Mouse (Mus musculus) heart, postnatal 36 days (tissue): ENCODE results near the gene Eef1akmt3. TPM values are rescaled to one million over a fixed set of nuclear protein-coding genes. Genes with fewer than 3 reads are reported as not detected.
"Not testable (repeated sequence)": the region's sequence is repeated elsewhere in the genome, so short reads cannot be mapped to it uniquely, and the experiment has no call there.

Experiments
- DNase-seq, 2 experiments: peaks; one replicate each; pipeline ENCODE4 v3.0.0; 2021 to 2022
- intact Hi-C: fragments of 180-260 bp; cut with DNase I; formaldehyde crosslinking; loops from one replicate; pipeline ENCODE4 v1.15.1; 2025
- total RNA-seq, 2 experiments: library from RNA; stranded (reverse); gene quantifications; 2 replicates each; pipeline ENCODE4 v1.2.3; 2021

Eef1akmt3 gene
- total RNA-seq, 2 experiments from 2014 or later = not detected

DNA sequence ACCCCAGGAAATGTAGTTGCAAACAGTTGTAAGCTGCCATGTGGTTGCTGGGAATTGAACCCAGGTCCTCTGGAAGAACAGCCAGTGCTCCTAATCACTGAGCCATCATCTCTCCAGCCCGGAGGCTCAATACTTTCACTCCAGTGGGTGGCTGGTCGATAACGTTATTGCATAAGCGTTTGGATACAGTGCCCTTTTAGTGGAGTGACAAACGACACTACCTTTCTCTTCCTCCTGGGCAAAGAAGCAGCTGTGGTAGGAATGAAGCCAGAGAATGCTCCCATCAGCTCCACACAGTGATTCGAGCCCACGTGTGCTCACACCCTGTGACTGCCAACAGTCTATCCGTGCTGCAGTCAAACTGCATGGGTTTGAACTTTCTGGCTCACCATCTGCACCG is 29.9 kb upstream of the Eef1akmt3 start:
- intact Hi-C loops = no loop called here
- DNase-seq = no peak

DNA sequence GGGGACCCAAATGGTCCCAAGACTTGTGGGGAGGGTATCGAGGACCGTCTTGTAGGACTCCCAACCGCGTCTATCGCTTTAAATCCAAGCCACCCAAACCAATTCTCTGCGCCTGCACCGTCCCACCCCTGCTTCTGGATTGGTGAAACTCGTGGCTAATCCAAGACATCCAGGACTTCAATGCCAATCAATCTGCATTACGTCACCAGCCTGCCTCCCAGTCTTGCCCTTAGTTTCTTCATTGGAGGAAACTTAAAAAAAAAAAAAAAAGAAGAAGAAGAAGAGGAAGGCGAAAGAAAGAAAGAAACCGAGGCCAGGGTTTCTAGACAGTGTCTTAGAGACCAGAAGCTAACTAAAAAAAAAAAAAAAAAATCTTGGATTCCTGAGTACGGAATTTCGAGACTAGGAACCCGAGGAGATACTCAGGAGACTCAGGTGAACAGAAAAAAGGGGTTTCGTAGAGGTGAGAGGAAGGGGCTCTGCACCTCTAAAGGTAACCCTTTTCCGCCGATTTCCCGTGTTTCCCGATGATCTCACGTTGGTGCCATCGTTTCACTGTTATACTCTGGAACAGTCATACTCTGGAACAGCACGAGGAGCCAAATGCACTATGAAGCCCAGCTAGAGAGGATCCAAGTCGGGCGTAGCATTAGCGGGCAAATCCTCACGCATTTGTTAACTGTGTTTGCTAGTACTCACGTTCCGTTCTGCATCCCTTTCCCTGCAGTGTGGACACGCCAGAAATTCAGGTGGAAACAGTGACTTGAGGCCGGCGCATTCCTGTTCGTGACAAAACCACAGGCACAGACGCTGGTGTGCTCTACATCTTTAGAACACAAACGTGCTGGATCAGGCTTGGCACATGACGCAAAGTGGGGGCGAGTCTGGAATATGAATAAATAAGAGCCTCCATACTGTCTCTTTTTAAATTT is 29.1 kb upstream of the Eef1akmt3 start, which contains the start of gene Tspan31:
Tspan31 (minus strand) TSS at position 75 of the 932 bp plus-strand sequence.
- peak; percentile 81 to 85 for DNase-seq
- intact Hi-C loops = no loop called here

DNA sequence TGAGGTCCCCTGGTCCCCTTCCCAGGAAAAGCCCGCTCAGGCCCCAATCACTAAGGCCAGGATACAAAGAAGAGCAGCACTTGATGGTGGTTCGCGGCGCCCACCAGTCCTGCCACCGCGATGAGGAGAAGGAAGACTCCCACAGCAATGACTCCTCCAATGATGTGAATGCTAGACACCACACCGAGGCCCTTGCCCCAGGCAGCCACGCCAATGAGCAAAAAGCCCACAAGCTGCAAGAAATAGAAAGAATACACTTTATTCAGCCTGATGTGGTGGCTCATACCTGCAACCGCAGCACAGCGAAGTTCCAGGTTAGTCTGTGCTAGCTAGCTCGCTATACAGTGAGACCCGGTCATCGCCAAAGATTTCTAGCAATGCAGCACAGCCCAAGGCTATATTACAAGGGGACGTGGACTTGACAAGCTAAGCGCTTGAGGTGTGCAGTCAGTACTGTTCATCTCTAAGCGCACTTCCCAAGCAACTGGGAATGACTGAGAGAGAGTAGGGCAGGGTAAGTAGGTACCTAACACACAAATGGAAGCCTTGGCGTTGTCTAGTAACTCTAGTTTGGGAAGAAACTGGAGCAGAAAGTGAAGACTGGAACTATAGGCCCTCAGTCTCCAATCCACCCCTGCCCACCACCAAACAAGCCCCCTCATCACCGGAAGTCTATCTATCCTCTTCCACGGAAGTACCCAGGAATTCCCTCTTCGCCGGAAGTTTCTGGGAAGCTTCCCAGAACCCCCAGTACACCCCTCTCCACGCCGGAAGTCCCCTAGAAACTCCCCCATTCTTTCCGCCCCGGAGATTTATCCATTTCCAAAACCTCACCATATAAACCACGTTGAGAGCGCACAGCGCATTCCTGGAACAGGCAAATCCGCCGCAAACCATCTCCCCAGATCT is 28.2 kb upstream of the Eef1akmt3 start:
- DNase-seq = no peak
- intact Hi-C loops = no loop called here

DNA sequence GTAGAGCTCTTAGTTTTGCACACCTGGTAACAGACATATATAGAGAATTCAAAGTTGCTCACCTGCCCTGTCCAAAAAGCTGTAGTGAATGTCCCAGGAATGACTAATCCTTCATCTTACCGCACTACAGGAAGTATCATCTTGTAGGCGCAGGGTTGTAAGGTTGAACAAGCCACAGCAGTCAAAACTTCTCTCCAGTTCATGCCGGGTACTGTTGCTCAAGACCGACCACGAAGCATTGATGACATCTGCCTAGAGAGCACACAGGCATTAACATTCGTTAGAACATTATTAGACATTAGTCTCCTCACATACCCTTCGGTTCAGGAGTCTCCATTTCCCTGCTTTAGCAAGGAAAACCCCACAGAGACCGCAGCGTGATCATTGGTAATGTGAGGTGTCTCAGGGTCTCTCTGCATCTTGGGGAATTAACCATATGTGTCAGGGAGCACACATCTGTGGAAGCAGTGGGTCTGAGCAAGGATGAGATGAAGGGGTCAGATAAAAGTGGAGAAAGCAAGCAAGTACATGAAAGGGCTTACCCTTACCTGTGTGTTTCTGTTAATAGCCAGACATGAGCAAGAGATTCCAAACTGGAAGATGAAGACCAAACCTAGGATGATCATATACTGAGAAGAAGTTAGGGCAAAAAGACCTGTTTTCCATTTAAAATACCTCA is 27.2 kb upstream of the Eef1akmt3 start:
- intact Hi-C loops = no loop called here
- DNase-seq = no peak

DNA sequence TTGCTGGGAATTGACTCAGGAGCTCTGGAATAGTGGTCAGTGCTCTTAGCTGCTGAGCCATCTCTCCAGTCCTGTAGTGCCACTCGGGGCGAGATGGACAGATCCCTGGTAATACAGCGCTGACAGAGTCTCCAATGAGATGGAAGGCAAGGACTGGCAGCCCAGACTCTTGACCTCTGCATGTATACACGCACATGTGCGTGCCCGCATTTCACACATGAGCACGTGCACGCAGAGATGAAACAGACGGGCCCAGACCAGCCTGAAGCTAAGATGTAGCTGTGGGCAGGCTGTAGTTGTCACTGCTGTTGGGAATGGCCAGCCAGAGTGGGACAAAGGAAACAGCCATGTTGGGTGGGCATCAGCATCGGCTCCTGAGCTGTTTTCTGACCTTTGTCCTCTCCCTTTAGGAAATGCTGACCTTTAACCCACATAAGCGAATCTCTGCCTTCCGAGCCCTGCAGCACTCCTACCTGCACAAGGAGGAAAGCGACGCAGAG is 25.3 kb upstream of the Eef1akmt3 start:
- intact Hi-C loops = no loop called here
- DNase-seq = no peak

DNA sequence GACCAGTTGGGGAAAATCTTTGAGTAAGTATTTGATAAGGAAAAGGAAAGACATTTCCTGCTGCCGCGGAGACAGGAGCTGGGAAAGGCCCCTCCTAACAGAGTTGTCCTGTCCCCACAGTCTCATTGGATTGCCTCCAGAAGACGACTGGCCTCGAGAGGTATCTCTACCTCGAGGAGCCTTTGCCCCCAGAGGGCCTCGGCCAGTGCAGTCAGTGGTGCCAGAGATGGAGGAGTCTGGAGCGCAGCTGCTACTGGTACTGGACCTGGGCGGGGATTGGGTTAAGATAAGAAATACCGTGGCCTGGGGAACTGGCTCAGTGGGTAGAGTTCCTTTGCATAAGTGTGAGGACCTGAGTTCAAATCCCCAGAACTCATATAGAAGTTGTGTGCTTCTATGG is 24.7 kb upstream of the Eef1akmt3 start:
- DNase-seq = no peak
- intact Hi-C loops = no loop called here

DNA sequence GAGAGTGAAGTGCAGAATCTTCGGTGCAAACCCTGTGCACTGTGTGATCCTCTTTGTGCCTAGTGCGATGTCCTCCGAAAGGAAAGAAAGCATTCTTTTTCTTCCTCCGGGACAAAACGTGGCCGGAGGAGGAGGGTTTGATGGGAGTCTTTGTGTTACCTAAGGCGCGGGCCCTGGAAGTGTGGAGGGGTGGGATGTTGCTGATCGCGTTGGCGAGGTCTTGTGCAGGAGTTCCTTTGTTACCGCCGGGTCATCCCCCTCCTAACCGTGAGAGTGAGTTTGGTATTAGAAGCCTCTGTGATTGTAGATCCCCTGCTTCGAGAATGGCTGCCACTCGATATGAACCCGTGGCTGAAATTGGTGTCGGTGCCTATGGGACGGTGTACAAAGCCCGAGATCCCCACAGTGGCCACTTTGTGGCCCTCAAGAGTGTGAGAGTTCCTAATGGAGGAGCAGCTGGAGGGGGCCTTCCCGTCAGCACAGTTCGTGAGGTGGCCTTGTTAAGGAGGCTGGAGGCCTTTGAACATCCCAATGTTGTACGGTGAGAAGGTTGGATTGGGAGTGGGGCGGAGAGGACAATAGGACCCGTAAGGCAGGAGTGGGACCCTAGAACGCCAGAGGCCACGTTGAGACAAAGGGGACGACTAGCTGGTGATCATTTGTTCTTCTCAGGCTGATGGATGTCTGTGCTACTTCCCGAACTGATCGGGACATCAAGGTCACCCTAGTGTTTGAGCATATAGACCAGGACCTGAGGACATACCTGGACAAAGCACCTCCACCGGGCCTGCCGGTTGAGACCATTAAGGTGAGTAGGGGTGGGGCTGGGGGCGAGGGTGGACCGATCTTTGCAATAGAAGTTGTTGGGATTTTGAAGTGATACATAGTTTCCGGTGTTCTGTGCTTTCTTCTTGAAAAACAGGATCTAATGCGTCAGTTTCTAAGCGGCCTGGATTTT is 22.9 kb upstream of the Eef1akmt3 start:
- DNase-seq = no peak
- intact Hi-C loops = no loop called here

DNA sequence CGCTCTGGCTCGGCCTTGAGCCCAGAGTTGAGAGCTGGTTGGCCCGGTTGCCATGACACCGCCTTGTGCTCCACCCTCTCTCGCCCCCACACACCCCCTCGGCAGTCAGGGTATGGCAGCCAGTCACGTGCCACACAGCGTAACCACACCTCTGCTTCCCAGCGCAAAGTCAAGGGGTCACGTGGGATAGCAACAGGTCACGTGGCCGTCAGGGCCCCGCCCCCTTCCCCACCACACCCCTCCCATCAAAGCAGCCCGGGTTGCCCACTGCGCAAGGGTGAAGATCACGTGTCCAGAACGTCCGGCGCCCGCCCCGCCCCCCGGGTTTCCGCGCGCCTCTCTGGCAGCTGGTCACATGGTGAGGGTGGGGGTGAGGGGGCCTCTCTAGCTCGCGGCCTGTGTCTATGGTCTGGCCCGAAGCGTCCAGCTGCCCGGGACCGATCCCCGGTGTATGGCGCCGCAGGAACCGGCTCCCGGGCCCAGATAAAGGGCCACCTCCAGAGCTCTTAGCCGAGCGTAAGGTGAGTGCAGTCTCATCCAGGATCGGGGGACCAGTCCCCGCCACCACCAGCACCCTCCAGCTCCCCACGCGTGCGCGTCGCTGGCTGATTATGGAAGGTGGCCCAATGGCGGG is 22.0 kb upstream of the Eef1akmt3 start, which contains the start of gene Cdk4:
Cdk4 (plus strand) TSS at position 296 of the 634 bp plus-strand sequence.
- peak; percentile 96 to 97 for DNase-seq
- intact Hi-C loops = no loop called here

DNA sequence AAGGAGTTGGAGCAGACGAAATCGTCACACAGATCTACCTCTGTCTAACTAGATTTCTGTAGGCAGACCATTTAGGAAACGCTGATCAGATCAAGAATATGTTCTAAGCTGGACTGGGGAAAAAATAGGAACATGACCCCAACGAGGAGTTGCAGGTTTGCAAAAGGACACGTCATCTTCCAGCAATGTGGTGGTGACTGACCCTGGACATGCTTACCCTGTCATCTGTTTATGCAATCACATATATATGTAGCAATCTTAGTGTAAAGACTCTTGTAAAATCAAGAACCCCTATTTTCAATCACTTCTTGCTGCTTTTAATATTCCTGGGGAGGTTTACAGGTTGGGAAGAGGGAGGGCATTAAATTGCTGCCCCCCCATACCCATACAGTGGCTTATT is 21.2 kb upstream of the Eef1akmt3 start:
- DNase-seq = no peak
- intact Hi-C loops = no loop called here

DNA sequence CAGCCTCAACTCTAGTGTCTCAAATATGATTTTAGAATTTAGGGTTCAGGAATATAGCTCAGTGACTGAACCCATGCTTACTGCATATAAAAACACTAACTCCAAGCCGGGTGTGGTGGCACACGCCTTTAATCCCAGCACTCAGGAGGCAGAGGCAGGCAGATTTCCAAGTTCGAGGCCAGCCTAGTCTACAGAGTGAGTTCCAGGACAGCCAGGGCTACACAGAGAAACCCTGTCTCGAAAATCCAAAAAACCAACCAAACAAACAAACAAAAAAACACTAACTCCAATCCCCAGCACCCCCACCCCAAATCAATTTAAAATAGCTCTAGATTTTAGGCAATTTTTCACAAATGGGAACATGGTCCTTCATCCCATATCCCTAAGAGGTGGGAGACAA is 20.8 kb upstream of the Eef1akmt3 start:
- DNase-seq, intact Hi-C loops: not testable (repeated sequence)

DNA sequence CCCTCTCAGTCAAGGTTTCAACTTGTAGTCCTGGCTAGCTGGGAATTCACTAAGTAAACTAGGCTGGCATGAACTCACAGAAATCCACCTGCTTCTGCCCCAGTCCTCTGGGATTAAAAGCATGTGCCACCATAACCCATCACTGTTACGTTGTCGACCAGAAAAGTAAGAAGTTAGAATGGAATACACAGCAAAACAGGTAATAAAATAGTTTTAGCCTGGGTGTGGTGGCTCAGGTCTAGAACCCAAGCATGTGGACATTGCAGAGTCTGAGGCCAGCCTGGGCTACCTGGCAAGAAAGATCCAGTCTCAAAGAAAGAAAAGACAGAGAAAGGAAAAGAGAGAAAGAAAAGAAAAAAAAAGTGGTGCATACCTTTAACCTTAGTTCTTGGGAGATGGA is 20.2 kb upstream of the Eef1akmt3 start:
- DNase-seq = no peak
- intact Hi-C loops = no loop called here

DNA sequence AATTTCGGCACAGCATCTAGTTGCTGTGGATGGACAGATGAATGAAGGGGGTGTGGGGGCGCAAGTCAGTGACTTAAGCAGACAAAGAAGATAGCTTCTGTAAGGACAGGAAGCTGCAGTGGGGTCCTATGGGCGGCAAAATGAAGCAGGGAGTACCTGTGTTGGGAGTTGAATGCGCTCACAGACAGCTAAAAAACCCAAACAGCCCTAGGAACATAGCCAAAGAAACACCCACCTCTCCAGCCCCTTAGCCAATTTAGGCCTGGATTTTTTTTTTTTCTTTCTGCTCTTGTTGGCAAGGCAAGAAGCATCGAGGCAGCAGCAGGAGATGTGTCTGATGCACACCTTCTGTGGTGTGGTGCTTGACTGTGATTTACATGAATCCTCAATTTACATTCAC is 19.8 kb upstream of the Eef1akmt3 start:
- intact Hi-C loops = no loop called here
- DNase-seq = no peak

DNA sequence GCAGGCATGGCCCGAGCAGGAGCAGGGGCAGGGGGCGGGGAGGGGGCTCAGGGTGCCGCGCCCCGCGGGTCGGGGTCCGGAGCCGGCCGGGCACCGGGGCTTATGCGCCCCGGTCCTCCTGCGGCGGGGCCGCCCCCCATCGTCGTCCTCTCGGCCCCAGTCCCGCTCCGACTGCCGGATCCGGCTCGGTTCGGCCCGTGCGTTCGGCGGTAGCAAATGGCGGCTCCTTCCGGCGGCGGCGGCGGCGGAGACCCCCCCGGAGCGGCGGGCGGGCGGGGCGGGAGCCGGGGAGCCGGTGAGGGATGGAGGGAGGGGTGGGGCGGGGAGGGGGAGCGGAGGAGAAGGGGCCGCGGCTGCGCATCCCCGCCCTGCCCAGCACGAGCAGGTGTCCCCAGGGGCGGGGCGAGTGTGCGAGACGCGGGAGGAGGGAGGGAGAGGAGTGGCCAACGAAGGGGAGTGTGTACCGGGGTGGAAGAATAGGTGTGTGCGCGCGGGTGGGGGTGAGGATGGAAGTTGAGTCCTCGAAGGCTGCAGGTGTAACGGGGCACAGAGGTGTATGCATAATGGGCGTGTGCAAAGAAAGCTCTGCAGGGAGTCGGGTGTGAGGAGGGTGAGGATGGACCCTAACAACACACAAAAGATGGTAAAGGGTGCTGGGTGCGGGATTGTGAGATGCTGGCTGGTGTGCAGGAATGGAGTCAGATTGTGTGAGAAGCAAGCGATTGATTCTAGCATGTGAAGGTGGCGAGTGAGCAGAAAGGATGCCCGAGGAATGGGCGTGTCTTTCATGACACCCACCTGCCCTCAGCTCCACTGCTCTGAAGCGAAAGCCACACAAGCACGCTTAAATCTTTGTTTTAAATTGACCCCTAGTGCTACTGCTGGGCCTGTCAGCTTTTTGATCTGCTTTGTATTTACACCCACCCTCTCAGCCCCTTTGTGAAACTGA is 18.9 kb upstream of the Eef1akmt3 start, which contains the start of gene March9:
March9 (minus strand) TSS at position 217 of the 949 bp plus-strand sequence.
- no peak for DNase-seq
- intact Hi-C loops = no loop called here

DNA sequence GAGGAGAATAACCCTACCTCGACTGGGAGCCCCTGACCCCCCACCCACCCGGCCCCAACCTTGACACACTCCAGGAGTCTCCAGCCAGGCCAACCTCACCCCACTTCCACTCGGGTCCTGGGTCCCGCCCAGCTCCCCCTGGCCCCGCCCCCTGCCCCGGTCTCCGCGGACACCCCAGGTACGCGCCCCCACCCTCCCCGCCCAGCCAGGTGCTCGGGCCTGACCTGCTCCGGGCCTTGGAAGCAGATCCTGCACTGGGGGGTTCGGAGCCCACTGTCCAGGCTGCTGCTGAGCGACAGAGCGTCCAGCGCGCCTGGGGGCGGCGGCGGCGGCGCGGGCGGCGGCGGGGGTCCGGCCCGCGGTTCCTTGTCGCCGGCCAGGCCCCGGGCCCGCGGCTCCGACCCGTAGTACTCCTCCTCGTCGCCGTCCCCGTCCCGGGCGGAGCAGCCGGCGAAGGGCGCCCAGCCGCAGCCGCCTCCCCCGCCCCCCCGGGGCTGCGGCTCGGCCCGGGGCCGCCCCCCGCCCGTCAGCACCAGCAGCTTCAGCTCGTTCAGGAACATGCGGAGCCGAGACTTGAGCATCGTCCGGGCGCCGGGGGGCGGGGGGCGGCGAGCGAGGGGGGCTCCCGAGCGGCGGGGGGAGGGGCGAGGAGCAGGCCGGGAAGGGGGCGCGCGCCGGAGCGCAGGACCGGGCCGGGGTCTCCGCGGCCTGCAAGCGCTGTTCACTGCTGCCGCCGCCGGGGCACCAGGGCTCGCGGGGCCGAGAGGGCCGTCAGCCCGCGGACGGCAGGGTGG is 18.1 kb upstream of the Eef1akmt3 start:
- intact Hi-C loops = no loop called here
- no peak for DNase-seq

DNA sequence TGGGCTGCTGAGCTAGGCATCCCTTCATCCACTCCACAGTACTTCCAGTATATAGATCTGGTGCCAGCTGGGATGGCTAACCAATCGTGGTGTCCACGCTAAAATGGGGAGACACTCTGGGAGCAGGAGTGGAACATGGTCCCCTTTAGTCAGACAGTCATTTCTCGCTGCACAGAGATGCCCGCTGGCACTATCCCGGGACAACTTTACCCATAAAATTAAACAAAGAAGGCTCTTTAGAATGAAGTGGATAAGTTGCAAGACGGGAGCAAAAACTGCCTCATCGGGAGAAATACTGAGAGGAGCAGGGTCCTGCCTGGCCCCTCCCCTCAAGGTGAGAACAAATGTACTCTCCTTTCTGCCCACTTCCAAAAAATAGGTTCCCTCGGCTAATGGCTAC is 17.4 kb upstream of the Eef1akmt3 start:
- intact Hi-C loops = no loop called here
- DNase-seq = no peak

DNA sequence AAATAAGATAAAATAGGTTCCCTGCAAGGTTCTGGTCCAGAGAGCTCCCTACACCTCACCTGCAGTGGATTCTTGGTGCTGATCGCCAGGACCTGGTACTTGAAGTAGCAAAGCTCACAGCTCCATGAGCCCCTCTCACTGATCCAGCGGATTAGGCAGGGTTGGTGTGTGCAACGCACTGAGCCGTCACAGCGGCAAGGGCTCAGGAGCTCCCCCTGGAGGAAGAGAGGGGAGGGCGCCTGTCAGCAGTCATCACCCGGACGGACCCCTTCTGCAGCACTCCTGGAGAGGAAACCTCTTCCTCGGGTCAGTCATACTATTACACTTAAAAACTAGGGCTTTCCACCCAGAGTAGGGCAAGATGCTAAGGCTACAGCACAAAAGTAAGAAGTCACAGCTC is 16.8 kb upstream of the Eef1akmt3 start:
- intact Hi-C loops = no loop called here
- DNase-seq = peak; percentile 76 to 81

DNA sequence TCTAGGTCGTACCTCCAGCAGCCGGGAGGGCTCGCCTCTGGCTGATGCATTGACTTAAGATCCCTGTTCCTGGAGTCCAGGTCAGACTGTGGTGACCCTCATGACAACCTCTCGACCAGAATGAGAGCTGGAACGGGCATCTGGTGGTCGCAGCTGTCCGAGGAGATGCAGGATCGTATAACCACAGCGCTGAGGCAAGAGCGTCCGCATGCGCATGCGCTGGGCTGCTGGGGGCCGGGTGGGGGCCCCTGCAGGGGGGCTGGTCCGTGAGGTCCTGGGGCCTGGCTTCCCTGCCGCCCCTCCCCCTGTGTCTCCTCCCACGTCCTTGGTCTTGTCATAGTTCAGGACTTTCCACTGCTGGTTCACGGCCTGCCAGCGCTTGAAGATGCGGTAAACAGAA is 15.2 kb upstream of the Eef1akmt3 start:
- DNase-seq = no peak
- intact Hi-C loops = no loop called here
